Mouse (Mus musculus) limb, embryonic 14.5 days (tissue): ENCODE data around the gene Gm20388. TPM values are rescaled to one million over a fixed set of nuclear protein-coding genes. Genes with fewer than 3 reads are reported as not detected.

Experiments used
- ATAC-seq: fragments of 200-750 bp; cut with Nextera tagmentation; 2 replicates; pipeline ENCODE4 v1.8.0; 2017; ENCODE audit warnings: low read depth, moderate number of reproducible peaks, moderate TSS enrichment; ENCODE audit not compliant: low FRiP score
- DNase-seq: peaks from one replicate; pipeline ENCODE4 v3.0.0-alpha.2; 2015; ENCODE audit warnings: low spot score
- H3K27ac ChIP-seq: fragments of 300-500 bp; sonication (generic); replicated peaks from 2 replicates; pipeline ENCODE4 v1.5.1; 2014; ENCODE audit warnings: low read depth, mild to moderate bottlenecking, low read length, moderate library complexity, mixed read lengths
- H3K27me3 ChIP-seq: fragments of 300-500 bp; sonication (generic); 2 replicates; pipeline ENCODE4 v1.6.1; 2014; ENCODE audit warnings: low read length, mixed read lengths; ENCODE audit not compliant: control insufficient read depth, insufficient read depth
- H3K36me3 ChIP-seq: fragments of 300-500 bp; sonication (generic); 2 replicates; pipeline ENCODE4 v1.6.1; 2014; ENCODE audit warnings: mild to moderate bottlenecking, low read length, moderate library complexity, mixed read lengths; ENCODE audit not compliant: control insufficient read depth, insufficient read depth
- H3K4me1 ChIP-seq: fragments of 300-500 bp; sonication (generic); 2 replicates; pipeline ENCODE4 v1.6.1; 2014; ENCODE audit warnings: antibody characterized with exemption, low read length, mixed read lengths; ENCODE audit not compliant: control insufficient read depth, insufficient read depth
- H3K4me2 ChIP-seq: fragments of 300-500 bp; sonication (generic); replicated peaks from 2 replicates; pipeline ENCODE4 v1.6.1; 2014; ENCODE audit warnings: low read depth, mild to moderate bottlenecking, low read length, moderate library complexity; ENCODE audit not compliant: severe bottlenecking
- H3K4me3 ChIP-seq: fragments of 300-500 bp; sonication (generic); replicated peaks from 2 replicates; pipeline ENCODE4 v1.5.1; 2014; ENCODE audit warnings: low read length
- H3K9ac ChIP-seq: fragments of 300-500 bp; sonication (generic); 2 replicates; pipeline ENCODE4 v1.6.1; 2014; ENCODE audit warnings: mild to moderate bottlenecking, low read depth, low read length, moderate library complexity; ENCODE audit not compliant: severe bottlenecking
- H3K9me3 ChIP-seq: fragments of 300-500 bp; sonication (generic); 2 replicates; pipeline ENCODE4 v1.6.1; 2016; ENCODE audit warnings: low read length; ENCODE audit not compliant: control insufficient read depth
- POLR2A ChIP-seq: fragments of 200-500 bp; IDR thresholded peaks from 2 replicates; pipeline ENCODE4 v1.8.0; 2012; ENCODE audit warnings: inconsistent platforms, mild to moderate bottlenecking, moderate library complexity, borderline replicate concordance; ENCODE audit not compliant: insufficient read depth, insufficient read length; ENCODE audit errors: extremely low read depth
- WGBS: fragments of 180-500 bp; shearing (Covaris S2); extraction: QIAGEN DNeasy Blood & Tissue Kit; methylation state at CpG from one replicate; pipeline ENCODE4 v1.1.7; 2014; 5-methylcytosine and 5-hydroxymethylcytosine counted together
- polyA plus RNA-seq, 2 experiments: library from polyadenylated mRNA; depleted of rRNA in 1 of 2; stranded (reverse) in 1 of 2; unstranded in 1 of 2; fragments of >200 nt; fragmentation: Nextera tagmentation in 1 of 2; extraction: Ambion mirVana in 1 of 2; gene quantifications; 2 replicates each; pipeline versions ENCODE4 v1.2.1 to v1.2.3; 2012 to 2014

Gene Gm20388
- polyA plus RNA-seq, 2 experiments = 1.9 to 49.9 TPM

GRCm38 (mm10) chr8:122444058-122444748 is 2533.6 kb downstream of the Gm20388 start:
- WGBS = 8% methylated on average over 19 of the region's 19 CpGs
- peaks cover 14% of the 10 kb centered on the region for H3K4me1 ChIP-seq
- peak overlapping the region; percentile 95 for H3K4me2 ChIP-seq
- peak overlapping the region; percentile 92 for H3K27ac ChIP-seq
- H3K9ac ChIP-seq = peak overlapping the region; percentile 71
- peaks cover 5% of the 10 kb centered on the region for H3K36me3 ChIP-seq
- no peaks in the 10 kb centered on the region for H3K27me3 ChIP-seq
- no peaks in the 10 kb centered on the region for H3K9me3 ChIP-seq
- H3K4me3 ChIP-seq = peak overlapping the region; percentile 68
- DNase-seq (peak; percentile 92), ATAC-seq (peak; percentile 24; the same call in 1 of the 2 replicates)
- TF ChIP-seq POLR2A = no peak

GRCm38 (mm10) chr8:122445203-122445602 is 2534.6 kb downstream of the Gm20388 start:
- Histone ChIP-seq H3K27me3 (no peaks in the 10 kb centered on the region), H3K9ac (no peak overlapping the region), H3K9me3 (no peaks in the 10 kb centered on the region), H3K36me3 (no peaks in the 10 kb centered on the region), H3K4me3 (no peak overlapping the region), H3K27ac (no peak overlapping the region), H3K4me1 (peaks cover 14% of the 10 kb centered on the region), H3K4me2 (no peak overlapping the region)
- 62% methylated on average over 3 of the region's 3 CpGs for WGBS
- no peak for DNase-seq
- TF ChIP-seq POLR2A = no peak
- no peak for ATAC-seq

- ATAC-seq (peak; percentile 30; the same call in 1 of the 2 replicates), DNase-seq (no peak)
- no peaks in the 10 kb centered on the region for H3K36me3 ChIP-seq
- no peaks in the 10 kb centered on the region for H3K9me3 ChIP-seq
- WGBS = 70% methylated on average over 7 of the region's 7 CpGs
- no peak overlapping the region for H3K4me2 ChIP-seq
- H3K4me1 ChIP-seq = no peaks in the 10 kb centered on the region
- no peak for TF ChIP-seq POLR2A
- H3K27ac ChIP-seq = no peak overlapping the region
- H3K4me3 ChIP-seq = no peak overlapping the region
- no peaks in the 10 kb centered on the region for H3K27me3 ChIP-seq
- H3K9ac ChIP-seq = no peak overlapping the region
These were observed 2540.6 kb downstream of the Gm20388 start for GRCm38 (mm10) chr8:122451161-122451703.

GRCm38 (mm10) chr8:122452154-122452553 is 2541.5 kb downstream of the Gm20388 start:
- Histone ChIP-seq H3K27ac (no peak overlapping the region), H3K36me3 (no peaks in the 10 kb centered on the region), H3K9me3 (no peaks in the 10 kb centered on the region), H3K27me3 (no peaks in the 10 kb centered on the region), H3K9ac (no peak overlapping the region), H3K4me2 (no peak overlapping the region), H3K4me3 (no peak overlapping the region), H3K4me1 (no peaks in the 10 kb centered on the region)
- TF ChIP-seq POLR2A = no peak
- WGBS = 76% methylated on average over 10 of the region's 10 CpGs
- DNase-seq (no peak), ATAC-seq (peak; percentile 62; the same call in 1 of the 2 replicates)

GRCm38 (mm10) chr8:122454409-122454808 is 2543.8 kb downstream of the Gm20388 start:
- H3K9ac ChIP-seq = no peak overlapping the region
- 86% methylated on average over 6 of the region's 6 CpGs for WGBS
- no peak for TF ChIP-seq POLR2A
- no peaks in the 10 kb centered on the region for H3K9me3 ChIP-seq
- ATAC-seq = no peak
- no peak overlapping the region for H3K27ac ChIP-seq
- no peaks in the 10 kb centered on the region for H3K36me3 ChIP-seq
- DNase-seq = no peak
- no peak overlapping the region for H3K4me2 ChIP-seq
- H3K27me3 ChIP-seq = peaks cover 9% of the 10 kb centered on the region; the same call in 1 of the 2 replicates
- H3K4me3 ChIP-seq = no peak overlapping the region
- no peaks in the 10 kb centered on the region for H3K4me1 ChIP-seq
